Mouse (Mus musculus) limb, embryonic 14.5 days (tissue): ENCODE measurements around the gene Tex22. TPM values are rescaled to one million over a fixed set of nuclear protein-coding genes. Genes with fewer than 3 reads are reported as not detected.

ENCODE experiments used
- ATAC-seq: fragments of 200-750 bp; cut with Nextera tagmentation; 2 replicates; pipeline ENCODE4 v1.8.0; 2017; ENCODE audit warnings: low read depth, moderate number of reproducible peaks, moderate TSS enrichment; ENCODE audit not compliant: low FRiP score
- DNase-seq: peaks from one replicate; pipeline ENCODE4 v3.0.0-alpha.2; 2015; ENCODE audit warnings: low spot score
- H3K27ac ChIP-seq: fragments of 300-500 bp; sonication (generic); replicated peaks from 2 replicates; pipeline ENCODE4 v1.5.1; 2014; ENCODE audit warnings: low read depth, mild to moderate bottlenecking, low read length, moderate library complexity, mixed read lengths
- H3K27me3 ChIP-seq: fragments of 300-500 bp; sonication (generic); 2 replicates; pipeline ENCODE4 v1.6.1; 2014; ENCODE audit warnings: low read length, mixed read lengths; ENCODE audit not compliant: control insufficient read depth, insufficient read depth
- H3K36me3 ChIP-seq: fragments of 300-500 bp; sonication (generic); 2 replicates; pipeline ENCODE4 v1.6.1; 2014; ENCODE audit warnings: mild to moderate bottlenecking, low read length, moderate library complexity, mixed read lengths; ENCODE audit not compliant: control insufficient read depth, insufficient read depth
- H3K4me1 ChIP-seq: fragments of 300-500 bp; sonication (generic); 2 replicates; pipeline ENCODE4 v1.6.1; 2014; ENCODE audit warnings: antibody characterized with exemption, low read length, mixed read lengths; ENCODE audit not compliant: control insufficient read depth, insufficient read depth
- H3K4me2 ChIP-seq: fragments of 300-500 bp; sonication (generic); replicated peaks from 2 replicates; pipeline ENCODE4 v1.6.1; 2014; ENCODE audit warnings: low read depth, mild to moderate bottlenecking, low read length, moderate library complexity; ENCODE audit not compliant: severe bottlenecking
- H3K4me3 ChIP-seq: fragments of 300-500 bp; sonication (generic); replicated peaks from 2 replicates; pipeline ENCODE4 v1.5.1; 2014; ENCODE audit warnings: low read length
- H3K9ac ChIP-seq: fragments of 300-500 bp; sonication (generic); 2 replicates; pipeline ENCODE4 v1.6.1; 2014; ENCODE audit warnings: mild to moderate bottlenecking, low read depth, low read length, moderate library complexity; ENCODE audit not compliant: severe bottlenecking
- H3K9me3 ChIP-seq: fragments of 300-500 bp; sonication (generic); 2 replicates; pipeline ENCODE4 v1.6.1; 2016; ENCODE audit warnings: low read length; ENCODE audit not compliant: control insufficient read depth
- POLR2A ChIP-seq: fragments of 200-500 bp; IDR thresholded peaks from 2 replicates; pipeline ENCODE4 v1.8.0; 2012; ENCODE audit warnings: inconsistent platforms, mild to moderate bottlenecking, moderate library complexity, borderline replicate concordance; ENCODE audit not compliant: insufficient read depth, insufficient read length; ENCODE audit errors: extremely low read depth
- WGBS: fragments of 180-500 bp; shearing (Covaris S2); extraction: QIAGEN DNeasy Blood & Tissue Kit; methylation state at CpG from one replicate; pipeline ENCODE4 v1.1.7; 2014; 5-methylcytosine and 5-hydroxymethylcytosine counted together
- polyA plus RNA-seq, 2 experiments: library from polyadenylated mRNA; depleted of rRNA in 1 of 2; stranded (reverse) in 1 of 2; unstranded in 1 of 2; fragments of >200 nt; fragmentation: Nextera tagmentation in 1 of 2; extraction: Ambion mirVana in 1 of 2; gene quantifications; 2 replicates each; pipeline versions ENCODE4 v1.2.1 to v1.2.3; 2012 to 2014

Tex22 gene
- polyA plus RNA-seq, 2 experiments = 0.13 TPM; not detected in 1

- peaks cover 25% of the 10 kb centered on the region for H3K36me3 ChIP-seq
- no peak overlapping the region for H3K4me2 ChIP-seq
- peaks cover 13% of the 10 kb centered on the region for H3K4me1 ChIP-seq
- H3K9ac ChIP-seq = no peak overlapping the region
- DNase-seq = no peak
- no peak for ATAC-seq
- no peaks in the 10 kb centered on the region for H3K9me3 ChIP-seq
- no peak overlapping the region for H3K27ac ChIP-seq
- H3K4me3 ChIP-seq = no peak overlapping the region
- WGBS = 88% methylated on average over 17 of the region's 17 CpGs
- no peaks in the 10 kb centered on the region for H3K27me3 ChIP-seq
- TF ChIP-seq POLR2A = no peak
Observed at GRCm38 (mm10) chr12:113108528-113109283, 34.4 kb downstream of the Tex22 start.

DNA sequence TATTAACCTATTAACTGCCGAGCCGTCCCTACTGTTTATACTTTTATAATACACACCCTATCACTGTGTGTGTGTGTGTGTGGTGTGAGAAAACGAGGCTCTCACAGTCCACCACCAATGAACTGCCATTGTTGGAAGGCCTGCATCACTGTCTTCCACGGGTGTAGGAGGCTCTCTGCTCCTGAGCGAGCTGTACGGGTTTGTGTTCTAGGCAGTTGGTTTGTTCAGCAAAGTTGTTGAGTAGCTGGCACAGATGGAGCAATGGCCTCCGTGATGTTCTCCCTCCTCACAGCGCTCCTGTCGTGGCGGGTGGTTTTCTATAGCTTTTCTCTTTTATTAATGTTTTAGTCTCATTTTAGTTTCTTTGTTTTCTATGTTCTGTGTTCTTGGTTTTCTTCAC is 35.5 kb downstream of the Tex22 start:
- Histone ChIP-seq H3K9ac (no peak overlapping the region), H3K27ac (no peak overlapping the region), H3K4me1 (peaks cover 13% of the 10 kb centered on the region), H3K4me2 (no peak overlapping the region), H3K9me3 (no peaks in the 10 kb centered on the region), H3K4me3 (no peak overlapping the region), H3K27me3 (no peaks in the 10 kb centered on the region), H3K36me3 (peaks cover 36% of the 10 kb centered on the region)
- TF ChIP-seq POLR2A = no peak
- DNase-seq (no peak), ATAC-seq (no peak)
- WGBS = 79% methylated on average over 10 of the region's 10 CpGs

GRCm38 (mm10) chr12:113114141-113114540 is 39.8 kb downstream of the Tex22 start:
- peaks cover 5% of the 10 kb centered on the region for H3K4me1 ChIP-seq
- no peak overlapping the region for H3K9ac ChIP-seq
- H3K27ac ChIP-seq = no peak overlapping the region
- H3K27me3 ChIP-seq = no peaks in the 10 kb centered on the region
- no peak for TF ChIP-seq POLR2A
- 91% methylated on average over 4 of the region's 4 CpGs for WGBS
- no peak for ATAC-seq
- DNase-seq = no peak
- no peak overlapping the region for H3K4me3 ChIP-seq
- no peaks in the 10 kb centered on the region for H3K9me3 ChIP-seq
- no peak overlapping the region for H3K4me2 ChIP-seq
- H3K36me3 ChIP-seq = peaks cover 68% of the 10 kb centered on the region

GRCm38 (mm10) chr12:113114856-113115538 is 40.7 kb downstream of the Tex22 start:
- Histone ChIP-seq H3K27ac (no peak overlapping the region), H3K27me3 (no peaks in the 10 kb centered on the region), H3K9ac (no peak overlapping the region), H3K9me3 (no peaks in the 10 kb centered on the region), H3K4me1 (no peaks in the 10 kb centered on the region), H3K36me3 (peaks cover 76% of the 10 kb centered on the region), H3K4me3 (no peak overlapping the region), H3K4me2 (no peak overlapping the region)
- ATAC-seq (no peak), DNase-seq (no peak)
- WGBS = 79% methylated on average over 16 of the region's 16 CpGs
- no peak for TF ChIP-seq POLR2A

GRCm38 (mm10) chr12:113119516-113120410 is 45.5 kb downstream of the Tex22 start:
- Histone ChIP-seq H3K27ac (no peak overlapping the region), H3K27me3 (no peaks in the 10 kb centered on the region), H3K4me3 (no peak overlapping the region), H3K9ac (no peak overlapping the region), H3K4me1 (no peaks in the 10 kb centered on the region), H3K36me3 (peaks cover 94% of the 10 kb centered on the region), H3K9me3 (no peaks in the 10 kb centered on the region), H3K4me2 (no peak overlapping the region)
- 87% methylated on average over 20 of the region's 20 CpGs for WGBS
- DNase-seq (peak; percentile 77), ATAC-seq (0 out of 2 replicates have a peak, but pooled peaks have one; percentile 64)
- no peak for TF ChIP-seq POLR2A
